Mouse (Mus musculus) testis, adult 10 weeks (tissue): ENCODE measurements around the gene Tbc1d2b. TPM values are rescaled to one million over a fixed set of nuclear protein-coding genes. Genes with fewer than 3 reads are reported as not detected.

Source experiments
- polyA plus RNA-seq: library from polyadenylated mRNA; stranded (reverse); fragments of 350-450 nt; fragmentation: Illumina TruSeq; extraction: RNeasy Lipid Tissue Mini Kit (QIAGEN cat#74804); gene quantifications from one replicate; pipeline ENCODE4 v1.2.3, GENCODE M21; 2014; ENCODE audit warnings: low read depth, low replicate concordance

Tbc1d2b gene
- 4.7 TPM for polyA plus RNA-seq

DNA sequence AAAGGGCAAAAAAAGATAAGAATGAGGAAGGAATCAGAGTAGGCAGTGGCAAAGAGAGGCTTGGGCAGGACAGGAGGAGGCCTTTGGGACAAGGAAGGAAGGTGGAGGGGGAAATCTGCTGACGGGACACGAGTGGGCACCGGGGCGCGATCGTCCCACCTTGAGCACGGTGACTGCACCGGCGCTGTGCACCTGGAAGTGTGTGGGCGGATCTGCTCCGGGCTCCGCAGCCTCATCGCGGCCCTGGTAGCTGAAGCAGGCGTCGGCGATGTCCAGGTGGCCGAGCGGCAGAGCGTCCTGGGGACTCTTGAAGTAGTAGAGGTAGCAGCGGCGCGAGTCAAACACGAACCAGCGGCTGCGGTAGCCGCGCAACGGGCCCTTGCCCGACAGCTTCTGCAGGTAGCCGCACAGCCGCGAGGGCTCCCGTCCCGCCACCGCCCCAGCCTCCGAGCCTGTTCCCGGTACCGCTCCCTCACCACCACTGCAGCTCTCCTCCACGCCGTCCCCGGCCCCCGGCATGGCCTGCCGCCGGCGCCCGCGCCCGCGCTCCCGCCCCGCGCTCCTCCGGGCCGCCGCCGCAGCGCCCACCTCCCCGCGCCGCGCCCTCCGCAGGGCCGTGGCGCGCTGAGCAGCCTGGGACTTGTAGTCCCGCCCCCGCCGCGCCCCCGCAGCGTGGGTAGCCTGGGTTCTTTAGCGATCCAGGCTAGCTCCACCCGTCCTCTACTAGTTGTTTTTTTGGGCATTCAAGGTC lies at the start of gene Tbc1d2b:
Gene Tbc1d2b, minus strand, starts transcription at position 612 of the 751 bp plus-strand sequence.

DNA sequence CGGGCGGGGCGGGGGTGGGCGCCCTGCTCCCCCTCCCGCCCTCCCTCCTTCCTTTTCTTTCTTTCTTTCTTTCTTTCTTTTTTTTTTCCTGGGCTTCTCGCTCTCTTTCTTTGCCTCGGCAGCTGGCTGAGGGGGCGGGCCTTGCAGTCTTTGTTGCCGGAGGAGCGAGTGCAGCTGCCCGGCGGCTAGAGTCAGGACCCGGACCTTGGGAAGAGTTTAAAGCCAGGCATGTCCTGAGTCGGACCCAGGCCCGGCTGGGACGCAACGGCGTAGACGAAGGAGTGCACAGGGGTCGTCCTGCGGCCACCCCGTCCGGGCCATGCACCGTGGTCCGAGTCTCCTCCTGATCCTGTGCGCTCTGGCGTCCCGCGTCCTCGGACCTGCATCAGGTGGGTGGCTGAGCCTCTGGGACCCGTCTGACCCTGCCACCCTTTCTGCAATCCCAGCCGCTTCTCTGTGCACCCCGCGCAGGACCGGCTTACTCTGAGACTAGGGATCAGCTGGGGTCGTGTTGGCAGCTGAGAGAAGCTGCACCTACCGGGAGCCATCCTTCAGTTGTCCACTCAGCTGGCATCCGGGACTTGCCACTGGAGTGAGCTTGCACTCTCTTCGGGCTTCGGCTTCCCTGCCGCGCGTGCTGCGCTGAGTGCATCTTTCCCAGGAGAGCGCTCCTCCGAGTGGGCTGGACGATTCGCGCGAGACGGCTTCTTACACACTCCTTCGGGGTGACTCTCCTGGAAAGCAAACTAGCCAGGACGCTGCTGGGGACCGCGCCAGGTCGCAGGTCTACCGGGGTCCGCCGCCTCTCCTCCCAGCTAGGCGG lies 107.5 kb downstream of the Tbc1d2b start, which contains the start of gene Adamts7:
Gene Adamts7, plus strand, starts transcription at position 144 of the 823 bp plus-strand sequence.

Other genes with a start within 250 kb of the Tbc1d2b start
- 16.7 TPM for gene Ctsh, start 216.7 kb downstream of the Tbc1d2b start, polyA plus RNA-seq
- 2,168 TPM for gene Morf4l1, start 156.0 kb downstream of the Tbc1d2b start, polyA plus RNA-seq
- gene Adamts7, start 107.7 kb downstream of the Tbc1d2b start, polyA plus RNA-seq: 0.28 TPM